Mouse (Mus musculus): ENCODE measurements at regions not wholly inside any gene's neighbourhood (a gene's known extent, or its start where the extent isn't known, plus 50 kb on each side); places are given as distances from the start of the nearest gene placed in this dataset.

DNA sequence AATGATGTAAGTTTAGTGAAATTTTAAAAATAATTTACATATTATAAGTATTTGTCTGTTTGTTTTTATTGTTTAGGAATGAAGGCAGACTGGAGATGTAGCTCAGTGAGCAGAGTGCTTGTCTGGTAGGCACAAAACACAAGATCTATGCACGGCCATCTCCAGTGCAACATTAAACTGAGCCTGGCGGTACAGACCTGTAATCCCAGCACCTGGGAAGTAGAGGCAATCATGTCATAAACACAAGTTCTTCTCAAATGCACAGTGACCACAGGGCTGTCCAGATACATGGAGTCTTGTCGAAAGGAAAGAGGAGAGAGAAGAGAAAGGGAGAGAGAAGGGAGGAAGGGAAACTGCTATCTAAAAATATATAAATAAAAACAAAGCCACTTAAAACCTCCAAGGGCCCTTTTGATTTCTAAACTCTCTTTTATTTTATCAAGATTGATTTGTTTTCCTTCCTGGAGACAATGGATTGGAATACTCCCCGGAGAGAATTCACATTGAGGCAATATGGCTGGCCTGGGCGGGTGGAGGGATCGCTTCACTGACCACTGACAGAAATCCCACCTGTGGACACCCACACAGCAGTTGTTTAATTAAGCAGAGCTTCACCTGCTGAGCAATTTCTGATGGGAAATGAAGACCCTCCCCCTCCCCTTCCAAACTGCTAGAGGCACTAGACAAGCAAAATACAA is 215.6 kb upstream of the Tll1 start:
- DNase-seq (ENCODE audit: low read depth) = no peak

DNA sequence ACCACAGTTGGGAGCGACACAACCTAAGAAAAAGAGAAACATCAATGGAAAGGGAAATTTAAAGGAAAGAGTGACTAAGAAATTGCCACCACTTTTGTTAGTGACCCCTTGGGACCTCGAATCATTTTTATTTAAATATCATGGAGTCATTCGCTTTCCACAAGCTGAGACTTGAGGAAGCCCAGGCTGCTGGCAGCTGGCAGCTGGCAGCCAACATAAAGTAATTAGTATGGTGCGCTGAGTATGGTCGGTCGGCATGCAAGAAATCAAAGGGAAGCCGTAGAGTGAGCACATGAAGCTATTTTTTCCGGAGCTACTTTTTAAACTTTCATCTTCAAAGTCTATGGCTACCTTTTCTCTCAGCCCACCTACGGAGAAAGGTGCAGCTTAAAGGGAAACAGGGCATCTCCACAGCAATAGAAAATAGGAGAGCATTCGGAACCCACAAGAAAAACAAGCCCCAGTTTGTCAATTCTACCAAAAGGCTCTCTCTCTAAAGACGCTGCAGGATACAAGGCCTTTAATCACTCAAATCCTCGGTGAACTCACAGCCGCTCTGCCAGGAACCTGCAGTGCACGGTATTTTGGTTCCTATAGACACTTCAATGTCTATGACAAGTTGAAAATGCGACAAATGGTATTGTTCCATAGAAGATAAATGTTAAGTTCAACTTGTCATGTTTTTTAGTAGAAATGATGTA is 206.6 kb upstream of the Tll1 start:
- DNase-seq (ENCODE audit: low read depth) = no peak

DNA sequence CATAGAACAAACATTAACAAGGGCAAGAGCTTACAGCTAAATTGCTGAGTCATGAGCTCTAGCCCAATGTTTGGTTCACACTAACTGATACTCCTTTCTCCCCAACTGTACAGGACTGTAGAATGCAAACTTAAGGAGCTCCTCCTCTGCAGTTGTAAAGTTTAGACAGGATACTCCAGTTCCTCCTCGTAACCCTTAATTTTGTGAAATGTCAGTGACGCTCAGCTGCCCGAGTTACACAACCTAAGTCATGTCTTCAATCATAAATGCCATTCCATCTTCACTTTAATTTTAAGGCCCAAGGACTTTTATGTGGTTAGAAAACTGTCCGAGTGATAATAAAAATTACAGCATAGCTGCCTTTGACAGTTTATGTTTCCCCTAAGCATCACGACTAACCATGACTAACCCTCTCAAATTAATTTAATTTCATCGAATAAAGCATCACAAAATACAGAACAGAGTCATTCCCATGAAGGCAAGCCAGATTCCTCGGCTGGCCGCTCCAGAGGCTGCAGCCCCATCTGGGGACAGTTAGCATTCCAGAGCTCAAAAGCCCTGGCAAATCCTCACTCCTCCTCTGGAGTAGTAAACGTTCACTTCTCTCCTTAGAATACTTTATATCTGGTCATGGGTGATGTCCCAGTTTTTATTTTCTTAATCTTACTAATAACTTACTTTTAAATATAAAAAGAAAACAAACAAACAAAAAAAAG is 200.9 kb upstream of the Tll1 start:
- no peak for DNase-seq (ENCODE audit: low read depth)

DNA sequence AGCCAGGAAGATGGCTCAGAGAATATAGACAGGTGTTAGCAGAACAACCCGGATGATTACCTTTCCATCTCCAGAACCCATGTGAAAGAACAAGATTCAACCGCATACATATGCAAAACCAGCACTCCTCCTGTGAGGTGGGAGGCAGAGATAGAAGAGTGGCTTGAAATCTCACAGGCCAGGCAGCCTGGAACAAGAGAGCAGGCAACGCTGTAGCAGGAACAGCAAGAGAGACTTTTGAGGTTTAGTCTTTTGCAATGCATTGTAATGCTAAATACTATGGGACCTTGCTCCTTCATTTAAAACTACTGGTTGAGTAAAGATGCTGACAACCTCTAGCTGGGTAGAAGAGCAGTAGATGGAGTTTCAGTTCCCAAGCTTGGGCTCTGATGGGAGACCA is 193.5 kb upstream of the Tll1 start:
- DNase-seq (ENCODE audit: low read depth) = no peak

DNA sequence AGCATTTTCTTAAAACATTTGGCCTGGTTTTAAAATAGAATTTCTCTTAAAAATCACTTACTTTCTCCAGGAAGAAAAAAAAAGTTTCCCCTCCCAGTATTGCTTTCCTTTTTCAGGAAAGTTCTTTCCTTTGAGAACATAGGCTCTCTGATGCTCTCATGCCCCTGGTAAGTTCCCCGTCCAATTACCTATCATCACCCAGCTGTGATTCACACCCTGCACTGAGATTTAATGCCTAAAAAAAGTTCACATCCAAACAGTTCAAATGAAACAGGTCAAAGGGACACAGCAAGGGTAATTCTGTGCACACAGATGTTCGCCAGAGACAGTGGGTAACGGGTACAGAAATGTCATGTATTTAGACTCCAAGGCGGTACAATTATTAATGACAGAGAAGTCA is 191.8 kb upstream of the Tll1 start:
- DNase-seq (ENCODE audit: low read depth) = no peak

DNA sequence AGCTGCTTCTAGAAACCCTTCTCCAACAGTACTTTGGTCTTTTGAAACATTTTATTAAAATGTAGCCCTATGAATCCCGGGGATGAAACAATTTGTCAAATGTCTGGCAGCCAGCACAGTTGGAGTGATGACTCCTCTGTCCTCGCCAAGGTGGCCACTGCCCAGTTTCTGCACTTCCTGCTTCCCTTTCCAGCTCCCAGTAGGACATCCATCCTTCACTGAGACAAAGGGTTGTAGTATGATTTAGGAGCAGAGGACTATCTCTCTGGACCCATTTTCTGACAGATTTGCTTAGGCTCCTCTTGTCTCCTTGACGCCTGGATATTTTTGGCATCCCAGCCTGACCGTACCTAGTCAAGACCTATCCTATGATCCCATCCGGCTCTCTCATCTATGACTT is 189.7 kb upstream of the Tll1 start:
- no peak for DNase-seq (ENCODE audit: low read depth)

DNA sequence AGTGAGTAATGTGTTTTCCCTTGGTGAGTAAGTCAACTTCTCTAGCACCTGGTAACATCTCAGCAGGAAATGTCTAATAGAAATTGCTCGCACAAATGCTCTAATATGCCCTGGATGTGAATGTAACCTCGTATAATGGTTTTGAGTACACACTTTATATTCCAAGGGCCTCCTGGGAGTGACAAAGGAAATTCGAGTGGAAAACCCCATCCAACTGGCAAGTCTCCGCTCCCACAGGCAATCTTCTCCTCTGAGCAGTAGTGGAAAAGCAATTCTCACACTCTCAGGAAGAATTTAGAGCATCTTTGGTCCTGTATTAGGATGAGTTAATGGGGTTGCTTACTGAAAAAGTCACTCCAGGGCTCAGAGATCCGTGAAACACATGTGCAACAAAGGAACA is 183.4 kb upstream of the Tll1 start:
- DNase-seq (ENCODE audit: low read depth) = no peak

DNA sequence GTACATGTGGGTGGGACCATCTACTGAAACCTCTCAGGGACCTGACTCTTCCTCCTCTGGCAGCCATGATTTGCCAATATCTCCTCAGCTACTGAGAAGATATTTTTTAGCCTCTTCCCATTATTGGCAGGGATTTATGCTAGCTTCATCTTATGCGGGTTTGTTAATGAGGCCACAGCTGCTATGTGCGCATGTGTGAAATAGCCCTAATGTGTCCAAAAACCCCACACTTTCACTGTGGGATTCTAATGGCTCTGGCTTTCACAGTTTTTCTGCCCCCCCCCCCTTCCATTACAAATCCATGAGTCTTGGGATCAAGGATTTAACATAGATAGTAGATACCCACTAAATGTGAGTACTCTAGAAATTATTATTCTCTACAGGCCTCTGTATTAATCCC is 182.2 kb upstream of the Tll1 start:
- no peak for DNase-seq (ENCODE audit: low read depth)

DNA sequence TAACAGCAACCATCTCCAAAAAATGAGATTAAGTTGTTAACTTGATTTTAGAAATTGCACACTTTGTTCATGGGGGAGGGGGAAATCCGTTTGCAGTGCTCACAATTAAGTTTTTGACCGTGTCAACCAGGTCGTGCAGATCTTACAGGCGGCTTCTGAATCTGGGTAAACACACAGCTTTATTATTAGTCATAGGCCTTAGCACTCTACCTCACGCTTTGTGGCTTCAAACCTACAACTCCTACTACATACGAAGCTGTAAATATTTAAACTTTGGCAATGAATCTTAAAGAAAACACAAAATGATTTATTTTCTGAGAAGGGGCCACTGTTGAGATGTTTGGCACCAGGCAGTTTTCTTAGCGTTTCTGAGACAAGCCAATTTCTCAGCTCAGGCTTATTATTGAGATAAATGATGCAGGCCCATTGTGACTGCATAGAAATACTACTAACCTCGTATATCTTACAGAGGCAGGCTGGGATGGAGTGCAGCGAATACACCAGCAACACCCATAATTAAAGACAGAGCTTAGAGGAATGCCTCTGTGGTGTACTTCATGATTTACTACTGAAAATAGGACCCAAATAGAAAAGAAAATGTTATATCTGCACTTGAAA is 173.8 kb upstream of the Tll1 start:
- DNase-seq (ENCODE audit: low read depth) = no peak

DNA sequence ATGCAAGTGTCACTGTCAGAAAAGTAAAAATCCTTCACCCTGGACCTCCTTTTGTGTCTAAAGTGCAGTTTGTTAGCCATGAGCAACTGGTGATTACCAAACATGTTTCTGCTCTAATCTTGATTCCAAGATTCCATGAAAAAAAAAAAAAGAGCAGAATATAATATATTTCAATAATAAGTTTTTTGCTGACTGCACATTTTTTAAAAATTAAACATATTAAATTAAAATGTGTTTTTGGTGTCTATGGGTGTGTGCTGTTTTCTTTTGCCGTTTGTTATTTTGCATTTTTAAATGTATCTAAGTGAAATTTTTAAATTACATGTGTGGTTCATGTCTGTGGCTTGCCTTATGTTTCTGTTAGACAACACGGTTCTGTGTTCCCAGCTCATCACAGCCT is 171.8 kb upstream of the Tll1 start:
- DNase-seq (ENCODE audit: low read depth) = no peak

DNA sequence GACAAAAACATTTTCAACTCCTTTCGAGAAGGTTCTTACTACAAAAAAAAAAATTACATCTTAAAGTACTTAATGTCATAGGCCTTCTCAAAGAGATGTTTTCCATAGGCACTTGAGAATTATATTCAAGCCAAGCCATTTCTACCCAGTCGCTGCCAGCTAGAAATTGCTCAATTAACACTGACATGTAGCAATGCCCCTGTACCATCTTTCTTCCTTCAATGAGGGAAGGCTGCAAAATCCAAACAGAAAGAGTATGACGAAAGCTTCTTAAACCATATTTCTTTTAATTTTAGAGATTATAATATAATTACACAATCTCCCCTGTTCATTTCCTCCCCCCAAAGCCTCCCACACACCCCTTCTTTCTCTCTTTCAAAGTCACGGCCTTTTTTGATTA is 169.4 kb upstream of the Tll1 start:
- no peak for DNase-seq (ENCODE audit: low read depth)

DNA sequence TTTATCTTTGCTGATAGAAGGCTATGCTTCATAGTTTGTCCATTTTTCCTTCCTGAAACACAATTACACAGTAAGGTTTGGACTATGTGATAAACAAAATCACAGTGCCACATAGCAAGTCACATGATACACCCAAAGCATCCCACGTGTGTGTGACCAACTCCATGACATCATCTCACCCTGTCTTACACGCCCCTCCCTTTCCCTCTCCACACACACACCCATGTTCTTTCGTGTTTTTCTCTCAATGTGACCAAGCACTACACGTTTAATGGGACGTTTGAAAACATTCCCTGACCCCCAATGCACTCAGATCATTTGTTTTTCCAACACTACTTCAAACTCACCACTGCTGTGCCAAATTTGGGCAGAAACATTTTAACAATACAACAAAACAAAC is 168.9 kb upstream of the Tll1 start:
- DNase-seq (ENCODE audit: low read depth) = no peak

DNA sequence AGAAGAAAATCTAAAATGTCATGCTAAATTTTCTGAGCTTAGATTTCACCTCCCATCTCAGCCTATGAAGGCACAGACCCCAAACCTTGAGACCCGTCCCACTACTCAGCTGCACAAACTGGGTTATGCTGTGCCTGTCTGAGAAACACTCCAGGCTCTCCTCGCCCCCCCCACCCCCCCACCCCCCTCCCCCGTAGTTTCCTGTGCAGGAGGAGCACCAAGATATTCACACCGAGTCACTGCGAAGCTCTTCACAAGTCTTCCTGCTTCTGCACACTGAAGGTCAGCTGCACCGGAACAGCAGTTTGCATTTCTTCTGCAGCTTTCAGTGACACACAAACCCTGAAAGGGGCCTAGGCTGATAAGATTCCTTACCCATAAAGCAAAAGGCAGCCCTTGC is 163.9 kb upstream of the Tll1 start:
- peak; percentile 6 for DNase-seq (ENCODE audit: low read depth)

DNA sequence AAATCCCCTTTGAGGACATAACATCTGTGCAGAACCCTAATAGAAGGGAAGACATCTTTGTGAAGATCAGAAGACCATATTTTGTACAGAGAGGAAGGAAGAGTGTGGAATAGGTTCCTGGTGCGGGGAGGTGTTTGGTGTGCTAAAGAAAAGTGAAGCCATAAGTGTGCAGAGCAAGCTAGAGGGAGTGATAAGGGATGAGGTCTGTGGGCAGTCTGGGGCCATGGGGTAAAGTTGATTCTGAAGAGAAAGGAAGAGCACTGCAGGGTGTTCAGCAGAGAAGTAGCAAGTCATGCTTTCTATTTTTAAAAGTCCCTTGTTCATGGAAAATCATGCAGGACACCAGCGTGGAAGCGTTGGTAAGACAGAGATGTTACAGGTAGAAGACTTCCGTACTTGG is 161.8 kb upstream of the Tll1 start:
- no peak for DNase-seq (ENCODE audit: low read depth)

DNA sequence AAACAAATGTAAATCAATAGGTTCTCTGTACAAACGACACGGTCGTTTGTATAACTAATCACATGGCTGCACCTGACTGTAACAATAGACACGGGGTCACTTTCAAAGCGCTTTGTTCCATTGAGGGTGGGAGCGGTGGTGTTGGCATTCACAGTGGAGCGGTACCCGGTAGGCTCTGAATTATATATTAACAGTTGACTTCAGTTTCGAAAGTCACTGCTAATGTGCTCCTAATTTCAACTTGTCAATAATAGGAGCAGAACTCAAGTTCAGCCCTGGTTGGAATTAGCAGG is 160.8 kb upstream of the Tll1 start:
- no peak for DNase-seq (ENCODE audit: low read depth)

DNA sequence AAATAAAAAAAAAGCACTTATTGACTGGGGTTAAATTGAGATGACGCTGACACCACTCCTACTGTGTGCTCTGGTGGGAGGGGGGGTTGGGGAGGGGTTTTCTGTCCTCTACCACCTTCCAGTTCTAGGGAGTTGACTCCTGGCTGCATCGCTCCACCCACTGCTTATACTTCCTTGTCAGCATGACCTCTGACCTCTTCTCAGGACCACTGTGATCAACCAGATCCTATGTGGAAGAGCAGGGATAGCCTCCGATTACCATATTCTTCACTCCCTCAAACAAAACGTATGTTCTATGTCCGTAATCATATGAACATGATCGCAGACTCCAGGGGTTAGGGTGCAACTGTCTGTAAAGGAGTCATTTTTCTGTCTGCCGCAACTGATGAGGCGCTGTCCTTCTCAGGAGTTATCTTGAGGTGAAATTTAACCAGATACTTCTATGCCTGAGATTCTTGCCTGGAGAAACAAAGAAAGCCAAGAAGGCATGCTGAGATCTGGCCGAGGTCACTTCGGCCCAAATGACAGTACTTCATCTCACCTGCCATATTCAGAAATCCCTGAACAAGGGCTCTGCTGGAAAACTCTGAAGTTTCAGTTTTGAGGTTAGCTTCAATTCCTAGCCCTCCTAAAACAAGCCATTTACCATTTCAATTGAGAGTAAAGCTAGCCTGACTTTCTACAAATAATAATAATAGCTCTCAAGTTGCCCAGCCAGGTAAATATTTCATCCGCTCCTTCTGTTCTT is 160.3 kb upstream of the Tll1 start:
- DNase-seq (ENCODE audit: low read depth) = no peak

DNA sequence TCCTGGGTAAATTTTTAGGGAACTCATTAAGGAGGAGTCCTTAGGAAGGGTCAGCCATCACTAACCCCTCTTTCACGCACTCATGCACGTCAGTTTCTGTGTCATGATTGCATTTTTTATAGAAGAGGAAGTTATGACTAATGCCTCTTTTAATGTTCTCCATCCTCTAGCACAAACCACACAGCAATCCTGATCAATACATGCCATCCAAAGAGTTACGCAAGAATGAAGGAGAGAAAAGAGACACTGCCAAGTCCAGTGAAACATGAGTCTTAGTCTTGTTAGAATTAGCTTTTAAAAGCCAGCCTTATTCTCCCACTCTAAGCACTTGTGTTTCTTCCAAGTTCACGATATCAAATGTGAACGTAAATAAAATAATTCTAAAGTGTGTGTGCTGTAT is 151.0 kb upstream of the Tll1 start:
- no peak for DNase-seq (ENCODE audit: low read depth)

DNA sequence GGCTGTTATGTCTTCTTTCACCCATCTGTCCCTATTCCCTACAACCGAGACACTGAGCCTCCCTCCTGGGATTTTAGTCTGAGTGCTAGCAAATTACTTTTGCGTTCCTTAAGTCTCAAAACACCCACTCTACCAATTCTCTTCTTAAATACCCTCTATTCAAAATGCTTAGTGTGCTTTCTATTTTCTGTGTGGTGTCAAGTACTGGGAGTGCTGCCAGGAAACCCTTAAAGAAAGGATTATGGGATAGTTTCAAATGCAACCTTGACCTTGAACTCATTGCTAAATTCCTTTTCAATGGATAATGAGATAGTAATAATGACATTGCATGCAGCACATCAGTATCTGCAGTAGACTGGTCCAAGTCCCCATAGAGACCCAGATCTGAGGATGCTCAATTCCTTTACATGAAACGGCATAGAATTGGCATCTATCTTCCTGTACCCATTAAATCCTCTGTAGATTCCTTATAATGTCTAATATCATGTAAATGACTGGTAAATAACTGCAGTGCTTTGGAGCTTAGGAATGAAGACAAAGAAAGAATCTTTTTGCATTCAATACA is 142.1 kb upstream of the Tll1 start:
- DNase-seq (ENCODE audit: low read depth) = no peak

DNA sequence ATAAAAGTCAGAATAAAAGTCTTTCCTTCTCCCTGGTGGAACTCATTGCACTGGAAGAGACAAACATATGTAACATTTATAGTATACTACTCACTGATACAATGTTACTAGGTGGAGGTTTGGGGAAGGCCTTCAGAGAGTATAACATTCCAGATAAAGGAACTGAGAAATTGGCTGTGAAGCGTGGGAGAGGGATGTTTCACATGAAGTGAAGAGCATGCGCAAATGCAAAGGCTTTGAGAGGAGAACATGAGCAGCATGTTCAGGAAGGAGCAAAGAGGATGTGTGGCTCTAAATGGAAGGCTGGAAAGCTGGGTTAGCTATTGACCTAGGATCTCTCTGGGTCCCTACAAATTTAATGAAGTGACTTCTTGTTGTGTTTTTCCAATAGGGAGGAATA is 141.4 kb upstream of the Tll1 start:
- DNase-seq (ENCODE audit: low read depth) = no peak

DNA sequence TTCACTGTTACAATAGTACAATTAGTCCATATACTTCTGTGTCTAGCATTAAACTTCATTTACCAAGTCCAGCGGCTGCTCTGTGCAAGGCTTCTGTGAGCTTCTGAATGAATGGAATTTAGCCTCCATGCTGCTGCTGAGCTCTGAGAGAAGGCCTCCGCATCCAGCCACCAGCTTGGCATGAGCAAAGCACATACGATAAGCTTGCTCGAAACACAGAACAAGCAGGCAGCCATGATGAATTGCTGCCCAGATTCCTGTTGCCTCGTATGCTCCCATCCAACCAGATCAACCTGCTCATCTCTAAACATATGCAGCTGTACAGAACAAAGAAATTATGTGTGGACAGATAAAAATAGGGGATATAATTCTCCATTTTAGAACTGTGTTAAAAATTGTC is 140.4 kb upstream of the Tll1 start:
- DNase-seq (ENCODE audit: low read depth) = no peak

DNA sequence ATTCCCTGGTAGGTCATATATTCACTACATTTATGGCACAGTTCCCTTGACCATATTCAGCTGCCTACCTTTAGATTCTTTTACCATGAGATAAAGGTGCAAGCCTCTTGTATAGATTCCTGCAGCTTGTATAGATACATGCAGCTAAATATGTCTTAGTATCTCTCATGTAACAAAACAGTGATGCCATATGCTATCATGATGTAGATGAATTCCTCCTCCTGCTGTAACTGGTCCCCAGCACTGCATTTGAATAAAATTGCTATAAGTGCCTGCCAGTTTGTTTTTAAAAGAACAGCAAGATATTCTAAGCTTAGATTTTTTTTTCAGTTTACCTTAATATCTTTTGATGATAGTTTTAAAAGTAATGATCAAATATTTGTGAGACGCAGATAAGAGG is 138.9 kb upstream of the Tll1 start:
- DNase-seq (ENCODE audit: low read depth) = no peak

DNA sequence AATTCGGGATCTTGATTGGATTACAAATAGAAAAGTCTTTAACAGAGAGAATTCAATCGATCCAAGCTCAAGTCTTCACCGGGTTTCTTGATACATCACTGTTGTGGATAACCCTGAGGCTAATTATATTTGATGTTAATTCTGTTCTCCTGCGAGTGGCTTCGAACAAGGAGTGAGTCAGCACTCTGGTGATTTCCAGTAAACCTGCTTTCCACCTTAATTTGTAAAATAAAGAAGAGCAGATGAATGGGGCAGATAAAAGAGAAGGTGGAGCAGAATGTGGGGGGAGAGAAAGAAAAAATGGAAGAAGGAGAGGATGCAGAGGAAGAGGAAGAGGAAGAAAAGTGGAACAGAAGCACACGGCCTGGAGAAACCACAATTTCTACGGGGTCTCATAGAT is 137.5 kb upstream of the Tll1 start:
- DNase-seq (ENCODE audit: low read depth) = no peak

All from c-Kit-positive CD71-negative TER-119-negative erythroid progenitor cells, embryonic 14.5 days (primary cell).